Mouse (Mus musculus) T-helper 17 cell (primary cell): Measurements from ENCODE around the gene Ncoa6.

Experiments used
- in situ Hi-C, 2 experiments: fragments of 300-600 bp; cut with MboI, MseI; formaldehyde crosslinking; loops; 1 replicate in 1 of 2; 2 replicates in 1 of 2; pipeline ENCODE4 v1.15.1; 2025; ENCODE audit warnings: high pct_unique_total_duplicates in 2 of 2

Gene Ncoa6

GRCm38 (mm10) chr2:155443446-155443845 lies 30.2 kb downstream of the Ncoa6 start:
- in situ Hi-C loops = no loop called here

- in situ Hi-C loops = no loop called here
These were observed 30.8 kb downstream of the Ncoa6 start for GRCm38 (mm10) chr2:155442916-155443315.

- in situ Hi-C loops = no loop called here
These were observed 37.2 kb downstream of the Ncoa6 start for GRCm38 (mm10) chr2:155436445-155436844.

GRCm38 (mm10) chr2:155420911-155421310 lies 52.8 kb downstream of the Ncoa6 start:
- in situ Hi-C loops = no loop called here

DNA sequence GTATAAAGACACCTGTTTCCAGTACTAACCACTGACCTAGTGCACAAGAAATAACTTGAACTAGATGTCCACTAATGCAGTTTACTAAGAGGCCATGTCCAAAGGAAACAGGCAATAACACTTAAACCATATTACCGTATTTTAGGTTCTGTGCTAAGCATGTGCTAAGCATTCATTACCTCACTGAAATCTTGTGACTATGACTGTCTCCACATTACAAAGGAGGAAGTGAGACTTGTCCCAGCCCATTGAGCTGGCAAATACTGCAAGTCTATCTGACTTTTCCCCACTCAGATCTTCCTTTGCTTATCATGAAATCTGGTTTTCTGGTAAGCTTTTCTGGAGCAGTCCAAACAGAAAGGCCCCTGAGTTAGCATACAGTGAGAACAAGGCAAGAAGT lies 69.1 kb downstream of the Ncoa6 start:
- in situ Hi-C loops = no loop called here

DNA sequence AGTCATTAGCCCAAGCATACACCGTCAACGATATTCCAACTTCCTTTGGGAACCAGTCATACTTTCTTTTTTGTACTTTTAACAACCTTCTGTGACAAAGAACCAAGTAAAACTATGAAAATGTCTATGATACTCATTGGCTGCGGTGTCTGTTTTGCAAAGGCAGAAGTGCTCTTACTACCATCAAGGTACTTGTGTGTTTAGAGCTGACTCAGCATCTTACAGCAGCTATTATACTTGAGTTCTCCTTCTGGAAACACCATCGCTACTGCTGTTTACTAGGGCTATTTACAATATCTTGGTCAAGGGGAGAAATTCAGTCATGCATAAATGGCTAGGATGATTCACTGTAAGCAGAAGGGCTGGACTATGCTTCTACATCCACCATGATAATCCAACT lies 71.8 kb downstream of the Ncoa6 start:
- in situ Hi-C loops = no loop called here

DNA sequence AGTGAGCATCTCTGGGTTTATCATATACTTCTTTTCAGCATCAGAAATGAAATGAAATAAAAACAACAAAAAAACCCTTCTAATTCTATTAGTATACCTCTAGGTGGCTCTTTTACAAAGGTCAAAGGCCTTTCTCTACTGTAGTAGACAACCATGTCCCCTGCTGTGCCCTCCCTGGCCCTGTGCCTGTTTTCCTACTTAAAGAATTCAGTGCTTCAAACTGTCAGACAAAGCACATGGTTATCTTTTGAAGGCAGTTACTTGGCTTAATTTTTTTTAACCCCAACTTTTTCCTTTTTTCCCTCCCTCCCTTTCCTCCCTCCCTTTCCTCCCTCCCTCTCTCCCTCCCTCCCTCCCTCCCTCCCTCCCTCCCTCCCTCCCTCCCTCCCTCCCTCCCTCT lies 73.4 kb downstream of the Ncoa6 start:
- in situ Hi-C loops = no loop called here

GRCm38 (mm10) chr2:155394586-155394985 lies 79.1 kb downstream of the Ncoa6 start:
- in situ Hi-C loops = no loop called here

DNA sequence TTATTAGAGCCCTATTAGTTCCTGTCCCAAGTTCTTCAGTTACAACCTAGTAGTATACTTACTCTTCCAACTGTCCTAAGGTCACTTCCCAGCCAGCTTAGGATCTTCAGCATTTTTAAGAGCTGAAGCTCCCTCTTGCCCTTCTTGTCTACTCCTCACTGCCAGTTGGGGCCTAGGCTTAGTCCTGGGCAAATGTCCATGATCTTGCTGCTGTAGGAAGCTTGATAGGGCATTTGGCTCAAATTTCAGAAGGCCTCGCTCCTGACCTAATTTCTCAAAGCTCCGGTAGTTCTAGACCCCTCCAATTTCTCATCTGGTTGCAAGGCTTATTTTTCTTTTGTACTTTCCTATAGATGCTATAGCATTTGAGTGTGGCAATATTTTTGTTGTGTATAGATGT lies 85.1 kb downstream of the Ncoa6 start:
- in situ Hi-C loops = loop anchor here in 1 of 2 experiments (5.0 kb wide), 1 partner anchor 106 kb away; no protein-coding TSS in a partner anchor

- in situ Hi-C loops = loop anchor here in 1 of 2 experiments (5.0 kb wide), 1 partner anchor 105 kb away; no protein-coding TSS in a partner anchor
These were observed 86.6 kb downstream of the Ncoa6 start for GRCm38 (mm10) chr2:155387052-155387451.

DNA sequence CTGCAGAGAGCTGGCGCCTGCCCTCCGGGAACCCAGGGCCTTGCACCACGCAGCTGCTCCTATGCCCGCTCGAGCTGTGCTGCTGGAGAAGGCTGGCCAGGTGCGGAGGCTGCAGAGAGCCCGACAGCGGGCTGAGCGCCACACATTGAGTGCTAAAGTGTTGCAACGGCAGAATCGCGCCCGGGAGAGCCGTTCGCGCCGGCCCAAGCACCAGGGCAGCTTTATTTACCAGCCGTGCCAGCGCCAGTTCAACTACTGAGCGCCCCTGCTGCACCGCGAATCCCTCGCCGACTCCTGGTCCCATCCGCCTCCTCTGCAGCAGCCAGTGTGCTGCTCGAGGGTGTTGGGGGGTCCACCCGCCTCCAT lies 87.2 kb downstream of the Ncoa6 start:
- in situ Hi-C loops = loop anchor here in 1 of 2 experiments (5.0 kb wide), 1 partner anchor 104 kb away; no protein-coding TSS in a partner anchor

- in situ Hi-C loops = loop anchor here in 1 of 2 experiments (5.0 kb wide), 1 partner anchor 104 kb away; no protein-coding TSS in a partner anchor
These were observed 87.8 kb downstream of the Ncoa6 start for GRCm38 (mm10) chr2:155385731-155386533.

DNA sequence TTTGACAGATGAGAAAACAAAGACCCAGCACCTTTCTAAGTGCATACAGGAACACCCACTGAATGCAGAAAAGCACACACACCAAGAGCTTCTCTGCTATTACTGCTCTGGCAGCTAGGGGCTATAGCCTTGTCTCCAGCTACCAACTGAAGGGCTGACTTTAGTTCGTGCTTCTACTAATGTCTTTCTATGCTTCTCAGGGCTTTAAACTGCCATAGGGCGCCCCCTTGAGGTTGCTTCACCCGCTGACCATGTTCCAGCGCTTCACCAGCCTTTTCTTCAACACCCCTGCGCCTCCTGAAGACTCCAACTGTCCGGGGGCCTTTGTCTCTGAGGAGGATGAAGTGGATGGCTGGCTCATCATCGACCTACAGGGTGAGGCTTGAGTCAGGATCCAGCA lies 88.6 kb downstream of the Ncoa6 start:
- in situ Hi-C loops = loop anchor here in 1 of 2 experiments (5.0 kb wide), 1 partner anchor 103 kb away; no protein-coding TSS in a partner anchor

- in situ Hi-C loops = no loop called here
These were observed 90.8 kb downstream of the Ncoa6 start for GRCm38 (mm10) chr2:155382791-155383438.

GRCm38 (mm10) chr2:155382332-155382700 lies 91.4 kb downstream of the Ncoa6 start:
- in situ Hi-C loops = no loop called here

DNA sequence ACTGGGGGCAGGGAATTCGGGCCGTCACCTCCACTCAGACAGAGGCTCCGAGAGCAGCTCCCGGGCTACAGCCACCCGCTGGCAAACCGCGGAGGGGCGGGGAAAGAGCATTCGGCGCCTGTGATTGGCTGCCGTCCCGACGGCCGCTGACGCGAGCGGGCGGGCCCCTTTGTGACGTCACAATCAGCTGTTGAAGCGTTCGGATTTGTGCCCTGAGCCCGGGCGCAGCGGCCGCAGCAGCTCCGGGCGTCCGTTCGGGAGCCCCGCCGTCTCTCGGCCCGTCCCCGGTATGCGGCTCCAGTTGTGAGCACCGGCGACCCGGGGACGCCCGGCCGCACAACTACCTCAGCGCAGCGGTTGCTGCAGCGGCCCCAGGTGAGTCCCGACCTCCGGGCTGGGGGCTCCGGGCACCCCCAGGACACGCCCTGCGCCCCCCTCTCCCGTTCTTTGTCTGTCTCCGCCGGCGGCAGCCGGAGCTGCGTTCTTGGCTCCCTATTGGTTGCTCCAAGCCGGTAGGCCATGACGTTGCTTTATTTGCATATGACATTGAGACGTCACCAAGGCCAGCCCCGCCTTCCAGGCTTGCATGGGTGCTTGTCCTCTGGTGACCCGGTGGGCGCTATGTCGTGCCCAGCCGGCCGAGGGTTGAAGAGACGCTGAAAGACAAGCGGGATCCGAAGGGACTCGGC lies 91.9 kb downstream of the Ncoa6 start:
- in situ Hi-C loops = no loop called here

DNA sequence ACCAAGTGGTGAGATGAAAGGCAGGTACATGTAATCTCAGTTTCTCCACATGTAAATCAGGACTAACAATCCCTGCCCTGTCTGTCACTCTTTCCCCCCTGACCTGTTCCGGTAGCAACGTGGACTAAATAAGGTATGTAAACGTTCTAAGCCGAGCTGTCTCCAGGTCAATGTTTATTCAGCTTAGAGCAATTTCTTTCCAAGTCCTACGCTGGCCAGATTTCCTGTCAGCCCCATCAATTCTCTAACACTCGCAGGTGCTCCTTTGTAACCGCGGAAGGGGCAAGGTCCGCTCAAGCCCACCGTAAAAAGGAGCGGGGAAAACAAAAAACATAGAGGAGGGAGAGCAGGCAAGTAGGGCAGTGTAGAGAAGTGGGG lies 92.6 kb downstream of the Ncoa6 start:
- in situ Hi-C loops = no loop called here

DNA sequence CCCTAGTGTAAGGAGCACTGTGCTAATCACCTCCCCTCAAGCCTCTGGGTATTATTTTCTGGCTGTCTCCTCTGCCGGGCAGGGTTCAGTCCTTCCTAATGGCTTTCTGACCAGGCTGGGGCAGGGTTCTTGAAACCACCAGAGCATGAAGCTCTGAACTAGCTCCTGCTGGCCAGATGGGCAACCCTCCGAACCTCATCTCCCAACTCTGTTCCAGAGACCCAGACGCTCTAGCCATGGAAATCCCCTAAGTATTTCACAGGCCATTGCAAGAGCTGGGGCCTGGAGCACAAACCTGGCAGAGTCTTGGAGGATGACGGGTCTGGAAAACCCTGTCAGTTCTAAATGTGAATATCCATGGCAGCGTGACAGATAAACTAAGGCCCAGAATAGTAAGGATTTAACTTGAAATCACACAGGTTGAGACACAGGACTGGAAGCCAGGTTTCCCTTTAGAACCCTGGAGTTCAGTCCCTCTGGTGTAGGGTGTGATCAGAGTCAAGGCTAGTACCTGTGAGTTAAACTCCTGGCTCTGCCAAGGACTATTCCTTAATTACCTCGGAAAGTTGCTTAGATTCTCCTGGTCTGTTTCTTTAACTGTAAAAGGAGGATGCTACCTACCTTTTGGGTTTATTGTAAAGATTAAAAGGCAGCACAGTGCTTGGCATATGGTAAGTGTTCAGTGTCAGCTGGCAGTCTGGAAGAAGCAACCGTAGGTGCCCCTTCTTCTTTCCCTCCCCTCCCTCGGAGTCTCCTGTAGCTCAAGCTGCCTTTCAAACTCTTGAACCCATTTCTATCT lies 93.2 kb downstream of the Ncoa6 start, which contains the start of gene Trp53inp2:
Trp53inp2 (plus strand) TSS at position 799 of the 799 bp plus-strand sequence.
- in situ Hi-C loops = no loop called here

- in situ Hi-C loops = no loop called here
These were observed 97.5 kb downstream of the Ncoa6 start for GRCm38 (mm10) chr2:155376191-155376590.

GRCm38 (mm10) chr2:155374521-155374920 lies 99.2 kb downstream of the Ncoa6 start:
- in situ Hi-C loops = no loop called here

- in situ Hi-C loops = no loop called here
These were observed 99.8 kb downstream of the Ncoa6 start for GRCm38 (mm10) chr2:155373886-155374285.
